Mouse (Mus musculus): ENCODE data around the gene Nfya. TPM values are rescaled to one million over a fixed set of nuclear protein-coding genes. Genes with fewer than 3 reads are reported as not detected.
A peak's percentile ranks its signal among the peaks of the same experiment; 100 is the strongest.

Gene Nfya
- total RNA-seq, 1 experiment, result 23.3 TPM

- Histone ChIP-seq H3K4me1 (ENCODE audit: control insufficient read depth in 2 of 2, insufficient read depth in 2 of 2, low read length in 2 of 2, poor library complexity in 1 of 2) (peaks cover 5 to 16% of the 10 kb centered on the region in 2 experiments), H3K9me3 (ENCODE audit: control insufficient read depth, insufficient read depth, low read depth, low read length) (no peaks in the 10 kb centered on the region), H3K4me3 (ENCODE audit: insufficient read depth in 1 of 2, low read depth in 1 of 2, low read length in 2 of 2, poor library complexity in 1 of 2, severe bottlenecking in 1 of 2) (no peak overlapping the region), H3K9ac (ENCODE audit: insufficient read depth, low read depth, low read length, poor library complexity, severe bottlenecking) (no peak overlapping the region), H3K36me3 (ENCODE audit: control insufficient read depth, insufficient read depth, low read length, poor library complexity, severe bottlenecking) (no peaks in the 10 kb centered on the region), H3K27ac (ENCODE audit: insufficient read depth, low read depth, low read length, poor library complexity, severe bottlenecking) (no peak overlapping the region)
- no peak for DNase-seq (ENCODE audit: low read depth, low spot score)
- in situ Hi-C loops (cut with MboI; ENCODE audit: low sequenced_read_pairs in 2 of 2, unreplicated experiment in 2 of 2), result no loop called here
- TF ChIP-seq ZNF384 (IDR thresholded peaks at IDR 0.05; ENCODE audit: low read depth, low read length) (peak; percentile 28; the same call in 1 of the 2 replicates), ZC3H11A (IDR thresholded peaks at IDR 0.05; ENCODE audit: borderline replicate concordance, low read depth, low read length) (no peak)
Measured at GRCm38 (mm10) chr17:48450666-48451352, 41.1 kb upstream of the Nfya start.

- DNase-seq (ENCODE audit: low read depth, low spot score), result no peak
- H3K9ac ChIP-seq (ENCODE audit: insufficient read depth, low read depth, low read length, poor library complexity, severe bottlenecking), result no peak overlapping the region
- no peaks in the 10 kb centered on the region for H3K9me3 ChIP-seq (ENCODE audit: control insufficient read depth, insufficient read depth, low read depth, low read length)
- H3K4me3 ChIP-seq (ENCODE audit: insufficient read depth in 1 of 2, low read depth in 1 of 2, low read length in 2 of 2, poor library complexity in 1 of 2, severe bottlenecking in 1 of 2), result no peak overlapping the region
- no peaks in the 10 kb centered on the region for H3K36me3 ChIP-seq (ENCODE audit: control insufficient read depth, insufficient read depth, low read length, poor library complexity, severe bottlenecking)
- in situ Hi-C loops (cut with MboI; ENCODE audit: low sequenced_read_pairs in 2 of 2, unreplicated experiment in 2 of 2), result no loop called here
- H3K27ac ChIP-seq (ENCODE audit: insufficient read depth, low read depth, low read length, poor library complexity, severe bottlenecking), result no peak overlapping the region
- H3K4me1 ChIP-seq (ENCODE audit: control insufficient read depth in 2 of 2, insufficient read depth in 2 of 2, low read length in 2 of 2, poor library complexity in 1 of 2), result peaks cover 7 to 25% of the 10 kb centered on the region in 2 experiments
- no peak for TF ChIP-seq CHD2 (IDR thresholded peaks at IDR 0.05; ENCODE audit: low read depth, low read length)
Measured at GRCm38 (mm10) chr17:48447675-48448074, 38.0 kb upstream of the Nfya start.

GRCm38 (mm10) chr17:48443542-48444145, 33.9 kb upstream of the Nfya start:
- Histone ChIP-seq H3K4me3 (ENCODE audit: insufficient read depth in 1 of 2, low read depth in 1 of 2, low read length in 2 of 2, poor library complexity in 1 of 2, severe bottlenecking in 1 of 2) (no peak overlapping the region), H3K27ac (ENCODE audit: insufficient read depth, low read depth, low read length, poor library complexity, severe bottlenecking) (no peak overlapping the region), H3K36me3 (ENCODE audit: control insufficient read depth, insufficient read depth, low read length, poor library complexity, severe bottlenecking) (no peaks in the 10 kb centered on the region), H3K4me1 (ENCODE audit: control insufficient read depth in 2 of 2, insufficient read depth in 2 of 2, low read length in 2 of 2, poor library complexity in 1 of 2) (peaks cover 4 to 11% of the 10 kb centered on the region in 2 experiments; a peak in 3 of 4 replicates), H3K9me3 (ENCODE audit: control insufficient read depth, insufficient read depth, low read depth, low read length) (no peaks in the 10 kb centered on the region), H3K9ac (ENCODE audit: insufficient read depth, low read depth, low read length, poor library complexity, severe bottlenecking) (peak overlapping the region; percentile 21; the same call in 1 of the 2 replicates)
- in situ Hi-C loops (cut with MboI; ENCODE audit: low sequenced_read_pairs in 2 of 2, unreplicated experiment in 2 of 2), result no loop called here
- TF ChIP-seq MAFK (IDR thresholded peaks at IDR 0.05; ENCODE audit: insufficient read depth, low read depth, low read length) (no peak), ZNF384 (IDR thresholded peaks at IDR 0.05; ENCODE audit: low read depth, low read length) (no peak), HCFC1 (IDR thresholded peaks at IDR 0.05; ENCODE audit: borderline replicate concordance, insufficient read depth, low read length) (no peak), CHD2 (IDR thresholded peaks at IDR 0.05; ENCODE audit: low read depth, low read length) (no peak), ZC3H11A (IDR thresholded peaks at IDR 0.05; ENCODE audit: borderline replicate concordance, low read depth, low read length) (no peak)
- DNase-seq (ENCODE audit: low read depth, low spot score), result no peak

- in situ Hi-C loops (cut with MboI; ENCODE audit: low sequenced_read_pairs in 2 of 2, unreplicated experiment in 2 of 2), result no loop called here
- no peak overlapping the region for H3K9ac ChIP-seq (ENCODE audit: insufficient read depth, low read depth, low read length, poor library complexity, severe bottlenecking)
- DNase-seq (ENCODE audit: low read depth, low spot score), result no peak
- H3K4me3 ChIP-seq (ENCODE audit: insufficient read depth in 1 of 2, low read depth in 1 of 2, low read length in 2 of 2, poor library complexity in 1 of 2, severe bottlenecking in 1 of 2), result no peak overlapping the region
- no peak for TF ChIP-seq CHD2 (IDR thresholded peaks at IDR 0.05; ENCODE audit: low read depth, low read length)
- TF ChIP-seq ZC3H11A (IDR thresholded peaks at IDR 0.05; ENCODE audit: borderline replicate concordance, low read depth, low read length), result no peak
- TF ChIP-seq MAFK (IDR thresholded peaks at IDR 0.05; ENCODE audit: insufficient read depth, low read depth, low read length), result no peak
- TF ChIP-seq HCFC1 (IDR thresholded peaks at IDR 0.05; ENCODE audit: borderline replicate concordance, insufficient read depth, low read length), result no peak
- no peak for TF ChIP-seq ZNF384 (IDR thresholded peaks at IDR 0.05; ENCODE audit: low read depth, low read length)
- H3K27ac ChIP-seq (ENCODE audit: insufficient read depth, low read depth, low read length, poor library complexity, severe bottlenecking), result no peak overlapping the region
- no peaks in the 10 kb centered on the region for H3K36me3 ChIP-seq (ENCODE audit: control insufficient read depth, insufficient read depth, low read length, poor library complexity, severe bottlenecking)
- peaks cover 4 to 9% of the 10 kb centered on the region in 2 experiments; a peak in 3 of 4 replicates for H3K4me1 ChIP-seq (ENCODE audit: control insufficient read depth in 2 of 2, insufficient read depth in 2 of 2, low read length in 2 of 2, poor library complexity in 1 of 2)
- no peaks in the 10 kb centered on the region for H3K9me3 ChIP-seq (ENCODE audit: control insufficient read depth, insufficient read depth, low read depth, low read length)
Measured at GRCm38 (mm10) chr17:48442745-48443457, 33.2 kb upstream of the Nfya start.

Measured in ES-E14 (cell line).